Mouse (Mus musculus) embryonic fibroblast, embryonic 13.5 days (primary cell): ENCODE data around the gene Ublcp1.
A peak's percentile ranks its signal among the peaks of the same experiment; 100 is the strongest.

Experiments used
- CTCF ChIP-seq: IDR thresholded peaks from 2 replicates; pipeline ENCODE4 v1.5.1; 2011; ENCODE audit warnings: mild to moderate bottlenecking, control low read depth, low read length, moderate library complexity, borderline replicate concordance; ENCODE audit not compliant: insufficient read depth
- POLR2A ChIP-seq: IDR thresholded peaks from 2 replicates; pipeline ENCODE4 v1.6.1; 2011; ENCODE audit warnings: low read depth, mild to moderate bottlenecking, control low read depth, low read length, moderate library complexity

DNA sequence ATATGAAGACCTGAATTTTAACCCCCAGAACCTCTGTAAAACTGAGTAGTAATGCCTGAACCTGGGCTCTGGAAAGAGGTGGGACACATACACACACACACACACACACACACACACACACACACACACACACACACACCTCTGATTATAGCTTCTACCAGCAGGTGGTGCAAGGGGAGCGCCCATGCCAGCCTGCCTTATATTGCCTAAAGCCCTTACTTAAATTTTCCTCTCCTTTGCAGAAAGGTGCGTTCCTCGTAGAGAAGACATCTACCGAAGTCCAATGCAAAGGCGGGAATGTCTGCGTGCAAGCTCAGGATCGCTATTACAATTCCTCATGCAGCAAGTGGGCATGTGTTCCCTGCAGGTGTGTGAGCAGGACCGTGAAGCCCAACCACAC is 58.0 kb downstream of the Ublcp1 start:
- TF ChIP-seq POLR2A (no peak), CTCF (peak; percentile 5; the same call in 1 of the 2 replicates)
